Mouse (Mus musculus): ENCODE results near the gene Epb41l4b. TPM values are rescaled to one million over a fixed set of nuclear protein-coding genes. Genes with fewer than 3 reads are reported as not detected.

Epb41l4b gene
- polyA plus RNA-seq, 1 experiment from 2014 or later = 4.5 TPM

DNA sequence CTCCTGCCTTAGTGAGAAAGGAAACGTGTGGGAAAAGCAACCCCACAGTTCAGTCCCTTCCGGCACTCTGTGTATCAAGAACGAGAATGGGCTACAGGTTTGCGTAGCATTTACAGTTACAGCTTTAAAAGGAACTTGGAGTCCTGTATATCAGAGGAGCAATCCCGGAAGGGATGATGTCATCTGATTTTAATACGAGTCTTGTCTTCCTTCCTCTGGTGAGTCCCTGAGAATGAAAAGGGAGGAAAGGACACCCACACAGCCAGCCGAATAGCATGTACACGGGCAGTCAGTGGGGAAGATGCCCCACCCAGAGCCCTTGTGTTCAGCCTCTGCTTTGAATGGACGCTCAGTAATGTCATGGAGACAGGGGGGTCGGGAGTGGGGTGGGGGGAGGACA lies 115.3 kb downstream of the Epb41l4b start:
- no peak overlapping the region for H3K9ac ChIP-seq (replicated peaks)
- H3K9me3 ChIP-seq (replicated peaks) = no peaks in the 10 kb centered on the region
- no peaks in the 10 kb centered on the region for H3K27me3 ChIP-seq (replicated peaks)
- 66% methylated on average over 10 of the region's 10 CpGs for WGBS
- no peaks in the 10 kb centered on the region for H3K4me1 ChIP-seq
- H3K4me2 ChIP-seq = no peak overlapping the region
- no peak overlapping the region for H3K27ac ChIP-seq (replicated peaks)
- no peaks in the 10 kb centered on the region for H3K36me3 ChIP-seq
- ATAC-seq (ENCODE audit: low FRiP score) = no peak
- H3K4me3 ChIP-seq (replicated peaks) = no peak overlapping the region

DNA sequence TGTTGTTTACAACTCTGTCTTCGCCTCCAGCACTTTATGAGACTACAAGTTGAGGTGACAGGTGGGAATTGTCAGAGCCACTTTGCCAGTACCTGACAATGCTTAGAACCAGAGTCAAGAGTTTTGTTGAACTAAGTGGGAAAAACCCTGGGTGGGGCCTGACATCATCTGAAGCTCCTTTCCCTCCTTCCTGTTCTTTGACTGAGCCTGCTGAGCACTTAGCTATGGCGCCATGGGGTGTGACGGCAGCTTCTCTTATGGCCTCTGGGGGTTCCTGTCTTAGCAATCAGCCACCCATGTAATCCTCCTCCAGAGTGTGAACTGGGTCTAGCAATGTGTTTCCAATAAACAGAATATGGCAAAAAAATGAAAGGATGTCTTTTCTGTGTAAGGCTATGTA lies 119.7 kb downstream of the Epb41l4b start:
- H3K9me3 ChIP-seq (replicated peaks) = no peaks in the 10 kb centered on the region
- ATAC-seq (ENCODE audit: low FRiP score) = no peak
- no peak overlapping the region for H3K4me3 ChIP-seq (replicated peaks)
- no peaks in the 10 kb centered on the region for H3K27me3 ChIP-seq (replicated peaks)
- no peak overlapping the region for H3K9ac ChIP-seq (replicated peaks)
- H3K4me2 ChIP-seq = no peak overlapping the region
- H3K27ac ChIP-seq (replicated peaks) = no peak overlapping the region
- 68% methylated on average over 3 of the region's 3 CpGs for WGBS
- no peaks in the 10 kb centered on the region for H3K4me1 ChIP-seq
- H3K36me3 ChIP-seq = no peaks in the 10 kb centered on the region; the same call in 1 of the 2 replicates

DNA sequence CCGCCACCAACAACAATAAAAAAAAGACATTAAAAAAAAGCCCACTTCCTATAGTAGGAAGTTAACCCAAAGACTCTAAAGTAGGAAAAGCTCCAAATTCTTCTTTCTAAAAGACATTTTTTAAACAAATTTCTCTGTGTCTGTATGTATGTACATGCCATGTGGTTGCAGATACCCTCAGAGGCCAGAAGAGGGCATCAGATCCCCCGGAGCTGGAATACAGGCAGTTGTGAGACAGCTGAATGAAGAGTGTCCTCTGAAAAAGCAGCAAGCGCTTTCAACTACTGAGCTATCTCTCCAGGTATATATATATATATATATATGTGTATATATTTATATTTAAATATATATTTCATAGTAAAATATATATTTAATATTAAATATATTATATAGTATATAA lies 121.9 kb downstream of the Epb41l4b start:
- ATAC-seq (ENCODE audit: low FRiP score) = no peak
- 89% methylated on average over 3 of the region's 3 CpGs for WGBS
- Histone ChIP-seq H3K4me1 (no peaks in the 10 kb centered on the region), H3K9ac (replicated peaks) (no peak overlapping the region), H3K4me2 (no peak overlapping the region), H3K27ac (replicated peaks) (no peak overlapping the region), H3K9me3 (replicated peaks) (no peaks in the 10 kb centered on the region), H3K4me3 (replicated peaks) (no peak overlapping the region), H3K27me3 (replicated peaks) (no peaks in the 10 kb centered on the region), H3K36me3 (no peaks in the 10 kb centered on the region; the same call in 1 of the 2 replicates)

DNA sequence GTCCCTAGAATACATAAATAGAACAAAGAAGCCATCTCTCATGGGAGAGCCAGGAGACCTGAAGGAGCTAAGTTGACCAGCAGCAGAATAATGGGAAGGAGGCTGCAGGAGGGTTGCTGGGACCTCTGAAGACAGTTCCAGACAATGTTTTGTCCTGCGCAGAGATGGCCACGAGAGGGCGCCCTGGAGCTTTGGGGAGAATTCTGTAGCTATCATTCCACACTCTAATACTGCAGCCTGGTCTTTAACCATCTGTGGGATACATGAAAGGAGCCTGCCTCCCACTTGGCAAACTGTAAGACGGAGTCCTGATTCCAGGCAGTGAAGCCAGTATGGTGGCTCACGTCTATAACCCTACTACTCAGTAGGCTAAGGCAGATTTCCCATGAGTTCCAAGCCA lies 126.0 kb downstream of the Epb41l4b start:
- H3K4me2 ChIP-seq = no peak overlapping the region
- H3K4me1 ChIP-seq = no peaks in the 10 kb centered on the region
- H3K4me3 ChIP-seq (replicated peaks) = no peak overlapping the region
- no peak for ATAC-seq (ENCODE audit: low FRiP score)
- no peak overlapping the region for H3K9ac ChIP-seq (replicated peaks)
- H3K27ac ChIP-seq (replicated peaks) = no peak overlapping the region
- H3K27me3 ChIP-seq (replicated peaks) = no peaks in the 10 kb centered on the region
- H3K36me3 ChIP-seq = no peaks in the 10 kb centered on the region; the same call in 1 of the 2 replicates
- no peaks in the 10 kb centered on the region for H3K9me3 ChIP-seq (replicated peaks)
- WGBS = 29% methylated on average over 5 of the region's 5 CpGs

DNA sequence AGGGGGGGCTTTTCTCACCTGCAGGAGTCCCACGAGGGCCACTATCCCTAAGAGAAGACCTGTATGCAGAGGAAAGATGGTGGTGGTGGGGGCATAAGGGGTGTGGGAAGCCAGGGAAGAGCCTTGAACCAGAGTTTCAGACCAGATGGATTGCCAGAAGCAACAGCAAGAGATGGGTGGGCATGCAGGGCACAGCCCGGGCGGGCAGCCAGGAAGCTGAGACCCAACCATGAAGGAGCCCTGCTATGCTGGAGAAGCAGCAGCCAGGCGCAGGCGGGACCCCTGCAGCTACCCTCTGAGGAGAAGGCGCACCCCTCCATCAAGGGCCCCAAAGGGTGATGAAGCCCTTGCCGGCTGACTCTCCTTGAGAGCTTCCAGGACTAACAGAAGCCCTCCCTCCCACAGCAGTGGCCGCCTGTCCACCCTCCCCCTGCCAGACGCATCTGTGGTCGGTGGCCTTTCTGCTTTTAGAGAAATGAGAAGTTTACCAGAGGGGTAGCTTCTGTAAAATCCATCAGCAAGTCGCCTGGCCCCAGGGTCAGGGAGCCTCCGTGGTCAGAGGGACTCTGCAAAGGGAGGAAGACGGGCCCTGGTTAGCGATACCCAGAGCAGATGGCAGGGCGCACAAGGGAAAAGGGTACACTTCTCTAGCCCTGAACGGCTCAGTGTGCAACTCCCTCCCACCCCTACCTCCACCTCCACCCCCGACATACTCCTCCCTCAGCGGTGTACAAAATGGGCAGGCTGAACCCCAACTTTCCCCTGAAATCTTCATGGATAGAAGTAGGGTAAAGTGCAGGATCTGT lies 126.7 kb downstream of the Epb41l4b start:
- Histone ChIP-seq H3K36me3 (no peaks in the 10 kb centered on the region; the same call in 1 of the 2 replicates), H3K27ac (replicated peaks) (no peak overlapping the region), H3K27me3 (replicated peaks) (no peaks in the 10 kb centered on the region), H3K9me3 (replicated peaks) (no peaks in the 10 kb centered on the region), H3K4me1 (no peaks in the 10 kb centered on the region), H3K9ac (replicated peaks) (no peak overlapping the region), H3K4me2 (no peak overlapping the region), H3K4me3 (replicated peaks) (no peak overlapping the region)
- ATAC-seq (ENCODE audit: low FRiP score) = no peak
- 54% methylated on average over 18 of the region's 18 CpGs for WGBS

DNA sequence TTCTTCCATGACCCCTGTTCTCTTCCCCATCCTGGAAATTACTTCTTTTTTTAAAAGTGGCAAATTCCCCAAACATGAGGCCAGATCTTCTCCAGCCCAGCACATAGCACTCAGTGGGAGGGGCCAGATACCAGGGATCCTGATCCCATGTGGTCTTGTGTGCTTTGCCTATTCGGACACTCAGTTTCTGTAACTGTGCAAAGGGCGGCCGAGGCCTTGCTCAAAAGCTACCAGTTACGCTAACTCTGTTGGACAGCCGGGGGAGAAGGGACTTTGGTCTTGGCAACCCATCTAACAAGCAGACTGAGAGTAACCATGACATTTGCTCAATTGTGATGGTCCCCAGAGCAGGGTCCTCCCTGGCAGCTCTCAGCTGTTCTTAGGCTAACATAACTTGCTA lies 128.2 kb downstream of the Epb41l4b start:
- H3K4me2 ChIP-seq = no peak overlapping the region
- no peak for ATAC-seq (ENCODE audit: low FRiP score)
- WGBS = 89% methylated on average over 5 of the region's 5 CpGs
- no peak overlapping the region for H3K4me3 ChIP-seq (replicated peaks)
- H3K9me3 ChIP-seq (replicated peaks) = no peaks in the 10 kb centered on the region
- H3K9ac ChIP-seq (replicated peaks) = no peak overlapping the region
- no peak overlapping the region for H3K27ac ChIP-seq (replicated peaks)
- no peaks in the 10 kb centered on the region; the same call in 1 of the 2 replicates for H3K36me3 ChIP-seq
- no peaks in the 10 kb centered on the region for H3K4me1 ChIP-seq
- H3K27me3 ChIP-seq (replicated peaks) = no peaks in the 10 kb centered on the region

DNA sequence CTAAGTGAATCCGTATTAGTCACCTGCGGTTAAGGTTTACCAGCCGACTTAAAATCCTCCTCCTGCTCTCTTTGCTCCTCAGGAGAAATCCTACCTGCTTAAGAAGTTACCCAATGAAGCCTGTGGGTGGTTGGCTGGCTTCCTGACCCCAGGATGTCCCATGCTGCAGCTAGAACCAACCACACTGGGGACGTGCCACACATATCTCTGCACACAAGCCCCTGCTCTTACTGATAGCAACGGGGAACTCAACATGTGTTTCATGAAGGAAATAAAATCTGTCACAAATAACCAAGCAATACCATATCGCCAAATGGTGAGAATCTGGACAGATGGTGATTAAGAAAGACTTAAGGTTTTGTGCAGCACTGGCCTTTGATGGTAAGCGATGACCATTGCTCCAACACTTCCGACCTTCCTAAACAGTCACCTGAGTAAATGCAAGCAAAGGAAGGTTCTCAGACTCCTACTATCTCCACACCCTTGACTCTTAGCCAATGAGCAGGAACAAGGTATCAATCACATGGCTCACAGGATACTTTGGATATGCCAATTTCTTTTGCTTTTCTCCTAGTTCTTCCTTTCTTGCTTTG lies 131.7 kb downstream of the Epb41l4b start:
- Histone ChIP-seq H3K9ac (replicated peaks) (no peak overlapping the region), H3K4me3 (replicated peaks) (no peak overlapping the region), H3K36me3 (peaks cover 11% of the 10 kb centered on the region), H3K4me2 (no peak overlapping the region), H3K4me1 (no peaks in the 10 kb centered on the region), H3K27me3 (replicated peaks) (no peaks in the 10 kb centered on the region), H3K9me3 (replicated peaks) (no peaks in the 10 kb centered on the region), H3K27ac (replicated peaks) (no peak overlapping the region)
- 78% methylated on average over 8 of the region's 8 CpGs for WGBS
- ATAC-seq (ENCODE audit: low FRiP score) = no peak

DNA sequence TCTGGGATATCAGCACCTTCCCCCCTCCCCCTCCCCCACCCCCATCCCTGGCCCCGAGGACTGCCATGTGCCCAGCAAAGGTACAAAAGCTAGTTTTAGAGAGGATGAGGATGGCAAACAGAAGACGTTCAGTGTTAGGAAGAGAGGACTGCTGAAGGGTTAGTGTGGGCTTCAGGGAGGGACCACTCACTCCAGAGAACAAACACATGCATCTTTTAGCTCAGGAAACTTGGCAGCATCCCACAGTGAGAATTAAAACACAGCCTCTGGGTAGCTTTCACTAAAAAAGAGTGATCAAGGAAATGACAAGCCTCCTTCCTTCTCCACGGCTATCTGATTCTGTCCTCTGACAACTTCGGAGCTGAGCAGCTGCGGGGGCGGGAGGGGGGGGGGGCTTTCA lies 132.3 kb downstream of the Epb41l4b start:
- no peak overlapping the region for H3K9ac ChIP-seq (replicated peaks)
- no peaks in the 10 kb centered on the region for H3K27me3 ChIP-seq (replicated peaks)
- H3K27ac ChIP-seq (replicated peaks) = no peak overlapping the region
- WGBS = 26% methylated on average over 6 of the region's 6 CpGs
- H3K4me2 ChIP-seq = no peak overlapping the region
- H3K4me3 ChIP-seq (replicated peaks) = no peak overlapping the region
- ATAC-seq (ENCODE audit: low FRiP score) = no peak
- no peaks in the 10 kb centered on the region for H3K9me3 ChIP-seq (replicated peaks)
- peaks cover 11% of the 10 kb centered on the region for H3K36me3 ChIP-seq
- no peaks in the 10 kb centered on the region for H3K4me1 ChIP-seq

DNA sequence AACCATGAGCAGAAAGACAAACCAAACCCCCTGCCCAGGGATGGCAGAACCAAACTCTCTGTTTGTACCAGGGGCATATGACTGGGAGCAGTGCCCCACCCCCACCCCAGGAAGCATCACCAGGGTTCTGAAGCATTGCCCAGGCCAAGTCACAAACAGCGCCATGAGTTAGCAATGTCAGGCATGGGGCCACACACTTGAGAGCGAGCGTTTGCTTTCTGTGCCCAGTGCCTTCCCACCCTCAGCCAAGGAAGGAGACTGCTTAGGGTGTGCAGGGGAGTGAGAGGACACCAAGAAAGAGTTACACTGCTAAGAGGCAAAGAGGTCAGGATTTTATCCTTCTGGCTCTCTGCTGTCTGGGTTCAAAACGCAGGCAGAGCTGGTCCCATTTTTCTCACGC lies 132.8 kb downstream of the Epb41l4b start:
- ATAC-seq (ENCODE audit: low FRiP score) = no peak
- H3K4me3 ChIP-seq (replicated peaks) = no peak overlapping the region
- H3K4me2 ChIP-seq = no peak overlapping the region
- no peak overlapping the region for H3K9ac ChIP-seq (replicated peaks)
- WGBS = 58% methylated on average over 5 of the region's 5 CpGs
- H3K27ac ChIP-seq (replicated peaks) = no peak overlapping the region
- peaks cover 11% of the 10 kb centered on the region for H3K36me3 ChIP-seq
- no peaks in the 10 kb centered on the region for H3K9me3 ChIP-seq (replicated peaks)
- H3K4me1 ChIP-seq = no peaks in the 10 kb centered on the region
- H3K27me3 ChIP-seq (replicated peaks) = no peaks in the 10 kb centered on the region

DNA sequence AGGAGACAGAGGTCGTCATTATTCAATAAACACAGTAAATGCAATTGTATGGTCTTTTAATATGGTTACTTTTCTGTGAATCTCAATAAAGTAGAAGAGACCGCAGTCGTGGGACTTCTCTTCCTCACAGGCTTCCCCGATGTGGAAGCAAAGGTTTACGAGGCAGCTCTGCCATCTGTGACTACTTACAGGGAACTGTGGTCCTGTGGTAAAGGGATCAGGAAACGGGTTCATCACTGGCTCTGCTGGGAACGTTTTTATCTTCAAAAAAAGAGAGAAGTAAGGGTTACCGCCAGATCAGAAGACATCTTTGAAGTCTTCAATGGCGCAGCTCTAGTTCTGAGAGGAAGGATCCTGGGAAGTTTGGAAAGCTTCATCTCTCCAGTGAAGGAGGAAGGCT lies 135.5 kb downstream of the Epb41l4b start:
- H3K4me3 ChIP-seq (replicated peaks) = no peak overlapping the region
- no peaks in the 10 kb centered on the region for H3K4me1 ChIP-seq
- H3K9me3 ChIP-seq (replicated peaks) = no peaks in the 10 kb centered on the region
- H3K9ac ChIP-seq (replicated peaks) = no peak overlapping the region
- WGBS = 81% methylated on average over 9 of the region's 9 CpGs
- peaks cover 11% of the 10 kb centered on the region for H3K36me3 ChIP-seq
- ATAC-seq (ENCODE audit: low FRiP score) = no peak
- no peak overlapping the region for H3K27ac ChIP-seq (replicated peaks)
- no peak overlapping the region for H3K4me2 ChIP-seq
- no peaks in the 10 kb centered on the region for H3K27me3 ChIP-seq (replicated peaks)

DNA sequence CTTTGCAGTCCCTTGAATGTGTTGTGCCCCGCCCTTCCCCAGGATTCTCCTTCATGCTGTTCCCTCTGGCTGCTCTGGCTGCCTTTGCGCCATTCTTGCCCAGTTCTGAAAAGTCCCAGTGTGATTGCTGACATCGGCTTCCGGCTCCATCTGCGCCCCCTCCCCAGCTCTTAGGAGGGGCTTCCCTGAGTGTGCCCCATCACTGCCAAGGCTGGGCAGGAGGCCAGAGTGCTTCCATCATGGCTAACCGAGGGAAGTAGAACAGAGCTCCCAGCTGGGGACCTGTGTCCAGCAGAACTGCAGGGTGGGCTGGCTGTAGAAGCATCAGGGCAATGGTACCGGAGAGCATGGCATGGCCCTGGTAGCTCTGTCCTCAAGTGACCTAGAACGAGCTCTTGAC lies 138.2 kb downstream of the Epb41l4b start:
- Histone ChIP-seq H3K27ac (replicated peaks) (no peak overlapping the region), H3K9ac (replicated peaks) (no peak overlapping the region), H3K4me3 (replicated peaks) (no peak overlapping the region), H3K4me2 (no peak overlapping the region), H3K9me3 (replicated peaks) (no peaks in the 10 kb centered on the region), H3K36me3 (peaks cover 11% of the 10 kb centered on the region), H3K27me3 (replicated peaks) (no peaks in the 10 kb centered on the region), H3K4me1 (no peaks in the 10 kb centered on the region)
- 67% methylated on average over 8 of the region's 8 CpGs for WGBS
- peak; percentile 67 for ATAC-seq (ENCODE audit: low FRiP score)

DNA sequence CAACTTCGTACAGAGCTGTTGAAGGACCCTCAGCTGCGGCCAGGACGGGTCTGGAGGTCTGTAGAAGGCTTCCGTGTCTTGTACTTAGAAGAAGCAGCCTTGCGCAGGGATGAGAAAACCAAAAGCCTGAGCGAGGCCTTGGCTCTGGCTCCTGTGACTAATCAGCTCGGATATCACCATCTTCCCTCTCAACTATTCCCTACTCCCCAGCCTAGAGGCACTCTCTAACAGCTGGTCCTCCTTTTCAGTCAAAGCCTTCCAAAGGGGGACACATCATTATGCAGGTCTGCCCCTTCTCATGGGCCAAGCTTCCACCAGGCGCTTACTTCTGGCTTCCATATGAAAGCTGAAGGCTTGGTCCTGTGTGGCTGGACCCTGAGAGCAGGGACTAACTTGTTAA lies 139.4 kb downstream of the Epb41l4b start:
- H3K27me3 ChIP-seq (replicated peaks) = no peaks in the 10 kb centered on the region
- no peaks in the 10 kb centered on the region for H3K4me1 ChIP-seq
- no peak overlapping the region for H3K4me2 ChIP-seq
- peaks cover 7% of the 10 kb centered on the region for H3K36me3 ChIP-seq
- no peak overlapping the region for H3K9ac ChIP-seq (replicated peaks)
- no peak overlapping the region for H3K4me3 ChIP-seq (replicated peaks)
- 87% methylated on average over 8 of the region's 8 CpGs for WGBS
- H3K9me3 ChIP-seq (replicated peaks) = no peaks in the 10 kb centered on the region
- H3K27ac ChIP-seq (replicated peaks) = no peak overlapping the region
- no peak; the same call in 1 of the 2 replicates for ATAC-seq (ENCODE audit: low FRiP score)
